Mouse (Mus musculus): ENCODE results near the gene Efcab7. TPM values are rescaled to one million over a fixed set of nuclear protein-coding genes. Genes with fewer than 3 reads are reported as not detected.

The Efcab7 gene
- polyA plus RNA-seq, 1 experiment, result 15.2 TPM

DNA sequence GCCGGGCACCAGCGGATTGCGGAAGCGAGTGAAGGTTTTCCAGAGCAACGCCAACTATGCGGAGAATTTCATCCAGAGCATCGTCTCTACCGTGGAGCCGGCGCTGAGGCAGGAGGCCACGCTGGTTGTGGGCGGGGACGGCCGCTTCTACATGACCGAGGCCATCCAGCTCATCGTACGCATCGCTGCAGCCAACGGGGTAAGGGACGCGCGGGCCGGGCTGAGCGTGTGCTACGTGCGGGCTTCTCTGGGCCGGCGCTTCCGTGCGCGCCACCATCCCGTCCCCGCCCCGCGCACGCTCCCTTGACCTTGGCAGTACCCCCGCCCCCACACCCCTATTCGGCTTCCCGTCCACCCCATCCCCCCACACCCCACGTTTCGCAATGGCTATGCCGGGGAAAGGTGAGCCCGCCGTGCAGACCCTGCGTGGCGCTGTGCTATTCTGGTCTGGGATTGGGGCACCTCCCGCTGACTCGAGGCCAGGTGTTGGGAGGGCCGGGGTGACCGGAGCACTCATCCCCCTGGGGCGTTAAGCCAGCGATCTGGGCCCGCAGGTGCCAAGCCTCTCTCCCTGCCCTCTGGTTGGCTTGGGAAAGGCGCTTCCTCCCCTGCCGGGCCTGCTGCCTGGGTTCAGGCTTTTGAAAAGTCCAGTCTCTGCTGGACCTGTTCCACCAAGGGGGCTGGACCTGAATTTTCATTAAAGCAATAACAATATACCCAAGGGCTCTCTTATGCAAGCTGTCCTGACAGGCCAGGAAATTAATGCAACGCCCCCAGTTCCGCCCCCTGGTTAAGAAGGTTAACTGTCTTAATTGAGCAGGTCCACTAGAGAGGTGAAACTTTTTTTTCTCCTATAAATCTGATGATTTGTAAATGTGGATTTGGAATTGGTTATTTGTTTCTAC, 100.9 kb downstream of the Efcab7 start, which contains the start of gene Itgb3bp:
Itgb3bp (minus strand) TSS at position 201 of the 905 bp plus-strand sequence.
- Histone ChIP-seq H3K36me3 (ENCODE audit: control insufficient read depth, insufficient read depth) (no peaks in the 10 kb centered on the region), H3K79me2 (ENCODE audit: control insufficient read depth, insufficient read depth) (peaks cover 25% of the 10 kb centered on the region), H3ac (ENCODE audit: control insufficient read depth, insufficient read length, low read depth) (peak within 1 kb of the TSS; percentile 72), H3K79me3 (ENCODE audit: low read depth) (peaks cover 6% of the 10 kb centered on the region), H3K4me3 (ENCODE audit: insufficient read depth, poor library complexity, severe bottlenecking) (peak within 1 kb of the TSS; percentile 61), H3K27me3 (ENCODE audit: control insufficient read depth, insufficient read depth, insufficient read length) (no peaks in the 10 kb centered on the region)
- TF ChIP-seq CEBPB (IDR thresholded peaks at IDR 0.05; ENCODE audit: low read depth) (peak; percentile 57), FOSL1 (IDR thresholded peaks at IDR 0.05; ENCODE audit: insufficient read depth, low read length, poor library complexity, severe bottlenecking) (no peak), CTCF (IDR thresholded peaks at IDR 0.05; ENCODE audit: control insufficient read depth, insufficient read depth, insufficient read length) (no peak)

DNA sequence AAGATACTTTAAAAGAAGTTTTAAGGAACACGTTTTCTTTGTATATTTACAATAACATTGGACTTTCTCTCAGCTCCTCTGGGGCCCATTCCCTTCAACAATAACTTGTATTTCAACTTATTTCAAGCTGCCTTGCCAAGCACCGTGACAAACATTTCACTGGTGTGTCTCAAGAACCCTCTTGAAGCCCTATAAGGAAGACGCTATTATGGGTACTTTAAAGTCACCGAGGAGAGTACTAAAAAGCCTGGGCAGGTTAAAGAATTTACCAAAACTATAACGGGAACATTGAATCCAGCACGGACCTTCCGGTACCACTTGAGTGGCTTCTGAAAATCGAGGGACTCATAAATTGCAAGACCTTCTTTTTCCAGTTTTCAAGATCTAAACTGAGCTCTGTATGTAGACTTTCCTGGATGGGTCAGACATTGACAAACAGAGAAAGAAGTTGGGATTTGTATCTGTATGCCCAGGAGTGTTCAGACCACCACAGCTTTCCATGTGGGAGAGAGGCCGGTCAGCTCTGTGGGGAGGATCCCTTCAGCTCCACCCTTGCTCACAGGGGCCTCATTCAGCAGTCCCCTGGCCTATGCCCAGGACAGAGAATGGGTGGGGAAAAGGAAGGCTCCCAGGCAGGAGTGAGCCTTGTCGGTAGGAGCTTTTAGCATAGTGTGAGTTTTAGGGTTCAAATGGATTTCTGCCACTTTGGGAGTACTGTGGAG, 101.7 kb downstream of the Efcab7 start:
- Histone ChIP-seq H3K79me3 (ENCODE audit: low read depth) (peaks cover 6% of the 10 kb centered on the region), H3K36me3 (ENCODE audit: control insufficient read depth, insufficient read depth) (no peaks in the 10 kb centered on the region), H3ac (ENCODE audit: control insufficient read depth, insufficient read length, low read depth) (no peak overlapping the region), H3K27me3 (ENCODE audit: control insufficient read depth, insufficient read depth, insufficient read length) (no peaks in the 10 kb centered on the region), H3K4me3 (ENCODE audit: insufficient read depth, poor library complexity, severe bottlenecking) (no peak overlapping the region), H3K79me2 (ENCODE audit: control insufficient read depth, insufficient read depth) (peaks cover 25% of the 10 kb centered on the region)
- TF ChIP-seq CTCF (IDR thresholded peaks at IDR 0.05; ENCODE audit: control insufficient read depth, insufficient read depth, insufficient read length), result no peak

DNA sequence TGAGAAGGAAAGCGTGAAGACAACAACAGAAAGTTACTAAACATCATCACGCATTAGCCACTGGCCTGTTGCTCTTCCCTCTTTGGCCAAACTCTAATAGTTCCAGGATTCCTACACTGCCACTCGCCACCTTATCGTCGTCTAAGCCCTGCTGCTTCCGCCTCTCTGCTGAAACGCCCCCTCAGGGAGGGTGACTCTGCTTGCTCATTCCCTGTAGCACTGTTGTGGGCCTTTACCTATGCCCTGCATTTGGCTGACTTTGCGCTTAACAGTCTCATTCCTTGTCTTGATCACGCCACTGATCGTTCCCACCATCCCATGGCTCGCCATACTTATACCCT, 102.2 kb downstream of the Efcab7 start:
- TF ChIP-seq MAX (IDR thresholded peaks at IDR 0.05), result no peak
- TF ChIP-seq CTCF (IDR thresholded peaks at IDR 0.05; ENCODE audit: control insufficient read depth, insufficient read depth, insufficient read length), result no peak
- no peak for TF ChIP-seq MYOD1 (IDR thresholded peaks at IDR 0.05; ENCODE audit: control insufficient read depth, insufficient read length, low read depth)
- no peak for TF ChIP-seq CEBPB (IDR thresholded peaks at IDR 0.05; ENCODE audit: low read depth)
- no peak for TF ChIP-seq MYOG (IDR thresholded peaks at IDR 0.05; ENCODE audit: control insufficient read depth, extremely low read depth, insufficient read length)
- TF ChIP-seq USF1 (IDR thresholded peaks at IDR 0.05; ENCODE audit: low read depth), result no peak
- no peak for TF ChIP-seq FOSL1 (IDR thresholded peaks at IDR 0.05; ENCODE audit: insufficient read depth, low read length, poor library complexity, severe bottlenecking)
- peaks cover 25% of the 10 kb centered on the region for H3K79me2 ChIP-seq (ENCODE audit: control insufficient read depth, insufficient read depth)
- H3K36me3 ChIP-seq (ENCODE audit: control insufficient read depth, insufficient read depth), result no peaks in the 10 kb centered on the region
- H3ac ChIP-seq (ENCODE audit: control insufficient read depth, insufficient read length, low read depth), result no peak overlapping the region
- peaks cover 6% of the 10 kb centered on the region for H3K79me3 ChIP-seq (ENCODE audit: low read depth)
- no peak overlapping the region for H3K4me3 ChIP-seq (ENCODE audit: insufficient read depth, poor library complexity, severe bottlenecking)
- H3K27me3 ChIP-seq (ENCODE audit: control insufficient read depth, insufficient read depth, insufficient read length), result no peaks in the 10 kb centered on the region

DNA sequence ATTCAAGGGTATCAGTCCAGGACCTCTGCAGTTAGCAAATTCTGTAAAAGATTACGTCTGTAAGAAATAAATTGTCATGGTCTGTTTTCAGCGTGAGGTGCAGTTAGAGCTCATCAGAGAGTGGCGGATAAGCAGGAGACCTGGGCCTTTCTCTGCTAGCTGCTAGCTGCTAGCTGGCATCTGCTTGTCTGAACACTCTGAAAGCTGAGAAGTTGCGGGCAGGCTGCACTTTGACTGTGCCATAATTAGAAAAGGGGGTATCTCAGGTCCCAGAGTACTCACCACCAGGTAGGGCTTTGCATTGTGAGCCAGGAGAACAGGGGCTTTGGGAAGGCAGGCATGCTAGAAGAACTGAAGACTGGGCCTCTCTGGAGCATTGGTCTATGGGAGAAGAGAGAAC, 102.8 kb downstream of the Efcab7 start:
- Histone ChIP-seq H3K4me3 (ENCODE audit: insufficient read depth, poor library complexity, severe bottlenecking) (no peak overlapping the region), H3ac (ENCODE audit: control insufficient read depth, insufficient read length, low read depth) (no peak overlapping the region), H3K36me3 (ENCODE audit: control insufficient read depth, insufficient read depth) (no peaks in the 10 kb centered on the region), H3K79me2 (ENCODE audit: control insufficient read depth, insufficient read depth) (peaks cover 25% of the 10 kb centered on the region), H3K79me3 (ENCODE audit: low read depth) (peaks cover 6% of the 10 kb centered on the region), H3K27me3 (ENCODE audit: control insufficient read depth, insufficient read depth, insufficient read length) (no peaks in the 10 kb centered on the region)
- TF ChIP-seq CTCF (IDR thresholded peaks at IDR 0.05; ENCODE audit: control insufficient read depth, insufficient read depth, insufficient read length) (no peak), MAX (IDR thresholded peaks at IDR 0.05) (no peak)

DNA sequence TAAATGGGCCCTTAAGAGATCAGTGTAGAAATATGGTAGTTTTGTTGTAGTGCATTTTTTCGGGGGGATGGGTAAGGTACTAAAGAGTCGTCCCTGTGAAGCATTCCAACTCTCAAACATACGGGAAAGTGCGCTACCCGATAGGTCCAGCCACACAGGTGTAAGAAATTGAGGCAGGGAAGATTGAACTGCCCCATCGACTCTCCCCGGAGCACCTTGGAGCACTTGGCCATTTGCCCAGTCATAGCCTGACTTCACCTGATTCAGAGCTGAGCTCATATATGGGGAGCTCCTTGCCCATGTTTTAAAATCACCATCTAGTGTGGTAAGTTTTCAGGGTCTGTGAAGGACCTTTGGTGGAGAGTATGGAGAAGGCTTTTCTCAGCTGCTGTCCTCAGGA, 105.9 kb downstream of the Efcab7 start:
- no peaks in the 10 kb centered on the region for H3K36me3 ChIP-seq (ENCODE audit: control insufficient read depth, insufficient read depth)
- H3K79me2 ChIP-seq (ENCODE audit: control insufficient read depth, insufficient read depth), result peaks cover 25% of the 10 kb centered on the region
- peaks cover 6% of the 10 kb centered on the region for H3K79me3 ChIP-seq (ENCODE audit: low read depth)
- H3K27me3 ChIP-seq (ENCODE audit: control insufficient read depth, insufficient read depth, insufficient read length), result no peaks in the 10 kb centered on the region
- TF ChIP-seq FOSL1 (IDR thresholded peaks at IDR 0.05; ENCODE audit: insufficient read depth, low read length, poor library complexity, severe bottlenecking) (no peak), MYOD1 (IDR thresholded peaks at IDR 0.05; ENCODE audit: control insufficient read depth, insufficient read length, low read depth) (no peak), CEBPB (IDR thresholded peaks at IDR 0.05; ENCODE audit: low read depth) (no peak), MAX (IDR thresholded peaks at IDR 0.05) (no peak), MYOG (IDR thresholded peaks at IDR 0.05; ENCODE audit: control insufficient read depth, extremely low read depth, insufficient read length) (no peak), CTCF (IDR thresholded peaks at IDR 0.05; ENCODE audit: control insufficient read depth, insufficient read depth, insufficient read length) (no peak), USF1 (IDR thresholded peaks at IDR 0.05; ENCODE audit: low read depth) (no peak)
- no peak overlapping the region for H3K4me3 ChIP-seq (ENCODE audit: insufficient read depth, poor library complexity, severe bottlenecking)
- H3ac ChIP-seq (ENCODE audit: control insufficient read depth, insufficient read length, low read depth), result no peak overlapping the region

DNA sequence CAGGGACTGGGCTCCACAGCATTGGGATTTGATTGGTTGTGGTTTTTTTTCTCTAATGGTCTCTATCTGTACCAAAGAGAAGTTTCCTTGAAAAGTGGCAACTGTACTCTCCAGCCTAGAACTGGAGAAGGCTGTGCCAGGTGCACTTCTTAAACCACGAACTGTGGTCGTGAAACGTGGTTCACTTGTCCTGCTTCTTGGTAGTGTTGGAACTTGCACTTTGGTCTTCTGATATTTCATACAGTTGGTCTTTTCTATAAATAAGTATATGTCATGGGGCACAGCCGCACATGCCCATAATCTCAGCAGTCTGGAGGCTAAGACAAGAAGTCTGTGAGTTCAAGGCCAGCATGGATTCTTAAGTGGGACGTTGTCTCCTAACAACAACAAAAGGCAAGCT, 107.3 kb downstream of the Efcab7 start:
- TF ChIP-seq MAX (IDR thresholded peaks at IDR 0.05) (no peak), MYOD1 (IDR thresholded peaks at IDR 0.05; ENCODE audit: control insufficient read depth, insufficient read length, low read depth) (no peak), CTCF (IDR thresholded peaks at IDR 0.05; ENCODE audit: control insufficient read depth, insufficient read depth, insufficient read length) (no peak), CEBPB (IDR thresholded peaks at IDR 0.05; ENCODE audit: low read depth) (no peak), MYOG (IDR thresholded peaks at IDR 0.05; ENCODE audit: control insufficient read depth, extremely low read depth, insufficient read length) (no peak)
- Histone ChIP-seq H3K79me2 (ENCODE audit: control insufficient read depth, insufficient read depth) (peaks cover 14% of the 10 kb centered on the region), H3K79me3 (ENCODE audit: low read depth) (peaks cover 3% of the 10 kb centered on the region), H3ac (ENCODE audit: control insufficient read depth, insufficient read length, low read depth) (no peak overlapping the region), H3K36me3 (ENCODE audit: control insufficient read depth, insufficient read depth) (no peaks in the 10 kb centered on the region), H3K27me3 (ENCODE audit: control insufficient read depth, insufficient read depth, insufficient read length) (no peaks in the 10 kb centered on the region), H3K4me3 (ENCODE audit: insufficient read depth, poor library complexity, severe bottlenecking) (no peak overlapping the region)

All from C2C12 (cell line).